Mouse (Mus musculus): Measurements from ENCODE around the gene Fam19a4.

Fam19a4 gene

DNA sequence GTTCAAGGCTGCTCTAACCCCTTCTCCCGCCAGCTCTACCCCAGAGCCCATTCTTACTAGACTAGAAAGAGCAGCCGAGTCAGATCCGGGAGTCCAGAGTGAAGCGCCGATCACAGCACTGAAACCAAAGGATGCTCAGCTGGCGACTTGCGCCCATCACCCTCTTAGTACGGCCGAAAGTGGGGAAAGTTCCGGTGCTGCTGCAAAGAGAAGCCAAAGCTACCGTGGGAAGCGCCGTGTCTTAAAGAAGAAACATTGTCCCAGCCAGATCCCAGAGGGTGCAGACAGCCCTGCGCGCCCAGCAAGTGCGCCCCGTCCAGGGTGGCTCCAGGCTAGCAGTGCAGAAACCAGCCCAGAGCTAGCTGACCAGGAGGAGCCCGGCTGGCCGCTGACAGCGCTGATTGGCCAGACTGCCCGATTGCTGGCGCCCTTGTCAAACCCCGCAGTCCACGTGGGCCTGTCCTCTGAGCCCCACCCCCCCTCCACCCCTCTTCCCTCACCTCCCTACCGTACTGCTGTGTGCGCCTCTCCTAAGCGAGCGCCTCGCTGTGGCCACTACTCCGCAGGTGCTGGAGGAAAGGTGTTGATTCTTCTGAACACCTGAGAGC is at the start of gene Fam19a4:
TSS of gene Fam19a4 (minus strand) at position 340 of the 608 bp plus-strand sequence.
- DNase-seq (ENCODE audit: low read depth), result no peak

GRCm38 (mm10) chr6:97106777-97107176 is 46.6 kb upstream of the Fam19a4 start:
- peak; percentile 40 for DNase-seq (ENCODE audit: low read depth)

DNA sequence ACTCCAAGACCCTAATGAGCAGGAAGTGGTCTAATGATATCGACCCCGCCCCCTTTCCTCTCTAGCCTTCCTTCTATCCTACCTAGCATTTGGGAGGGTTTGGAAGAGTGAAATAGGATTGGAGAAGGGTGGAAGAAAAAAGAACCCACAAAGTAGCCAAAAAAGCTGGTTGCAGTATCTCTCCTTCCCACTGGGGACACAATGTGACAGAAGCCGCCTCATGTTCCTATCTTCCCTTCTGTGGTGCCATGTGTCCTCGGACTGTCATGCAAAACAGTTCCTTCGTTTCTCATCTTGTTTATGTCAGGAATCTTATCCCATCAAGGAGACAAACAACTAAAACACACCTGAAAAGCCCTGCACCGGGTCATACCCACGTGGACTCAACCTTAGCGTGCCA is 45.9 kb upstream of the Fam19a4 start:
- no peak for DNase-seq (ENCODE audit: low read depth)

- DNase-seq (ENCODE audit: low read depth), result no peak
Observed at GRCm38 (mm10) chr6:97104264-97104852, 44.1 kb upstream of the Fam19a4 start.

DNA sequence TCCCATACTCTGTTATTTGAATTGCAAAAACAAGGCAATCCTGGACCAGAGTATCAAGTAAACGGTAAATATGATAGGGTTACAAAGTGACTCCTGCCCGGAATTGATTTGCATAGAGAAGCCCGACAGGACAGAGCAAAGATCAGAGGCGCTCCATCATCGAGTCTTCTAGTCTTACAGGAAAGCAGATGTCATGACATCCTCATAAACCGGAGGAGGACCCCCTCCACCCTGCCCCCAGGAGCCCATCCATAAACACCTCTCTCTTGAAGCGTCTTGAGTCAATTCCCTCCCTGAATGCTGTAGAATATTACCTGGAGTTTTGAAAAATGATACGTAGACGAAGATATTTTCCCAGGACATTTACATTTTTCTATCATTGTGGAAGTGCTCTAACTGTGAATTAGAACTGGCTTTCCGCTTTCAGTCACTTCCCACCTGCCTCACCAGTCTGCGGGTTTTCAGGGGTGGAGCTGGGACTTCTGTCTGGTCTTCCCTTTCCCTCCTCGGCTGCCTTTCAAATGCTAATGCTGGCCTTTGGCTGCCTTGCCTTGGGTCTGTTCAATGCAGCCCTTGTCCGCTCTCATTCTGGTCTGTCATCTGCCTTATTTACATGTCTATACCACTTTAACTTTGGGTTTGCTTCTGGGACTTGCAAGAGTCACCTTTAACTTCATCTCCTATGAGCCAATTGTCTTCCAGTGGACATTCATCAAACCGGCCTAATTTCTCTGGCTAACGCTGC is 41.9 kb upstream of the Fam19a4 start:
- DNase-seq (ENCODE audit: low read depth), result no peak

GRCm38 (mm10) chr6:97101190-97101957 is 41.2 kb upstream of the Fam19a4 start:
- DNase-seq (ENCODE audit: low read depth), result no peak

DNA sequence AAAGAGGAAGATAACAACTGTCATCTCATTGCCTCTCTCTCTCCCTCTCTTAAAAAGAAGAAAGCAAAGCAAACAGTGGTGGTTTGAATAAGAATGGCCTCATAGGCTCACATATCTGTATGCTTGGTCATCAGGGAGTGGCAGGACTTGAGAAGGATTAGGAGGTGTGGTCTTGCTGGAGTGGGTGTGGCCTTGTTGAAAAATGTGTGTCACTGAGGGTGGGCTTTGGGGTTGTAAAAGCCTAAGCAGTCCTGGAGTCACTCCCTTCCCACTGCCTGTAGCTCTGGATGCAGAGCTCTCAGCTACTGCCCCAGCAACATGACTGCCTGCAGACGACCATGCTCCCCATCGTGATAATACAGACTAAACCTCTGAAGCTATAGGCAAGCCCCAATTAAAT is 22.1 kb upstream of the Fam19a4 start:
- DNase-seq (ENCODE audit: low read depth), result no peak

GRCm38 (mm10) chr6:97080016-97080415 is 19.8 kb upstream of the Fam19a4 start:
- no peak for DNase-seq (ENCODE audit: low read depth)

DNA sequence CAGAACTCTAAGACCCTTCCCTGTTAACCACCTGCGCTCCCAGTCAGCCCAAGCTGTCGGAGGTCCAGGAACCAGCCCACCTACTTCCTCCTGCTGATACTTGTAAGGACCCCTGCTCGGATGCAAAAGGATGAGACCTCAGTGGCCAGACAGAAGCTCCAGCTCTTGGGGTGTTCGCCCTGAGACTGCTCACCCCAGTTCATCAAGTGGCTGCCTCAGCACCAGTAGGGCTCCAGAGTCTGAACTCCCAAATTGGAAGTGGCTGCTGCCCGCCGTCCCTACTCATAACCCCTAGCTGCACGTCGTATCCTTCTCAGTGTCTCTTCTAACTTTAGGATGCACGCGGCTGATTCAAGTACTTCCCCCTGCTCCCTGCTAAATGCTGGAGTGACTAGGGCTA is 614 bp downstream of the Fam19a4 start:
- DNase-seq (ENCODE audit: low read depth), result no peak

DNA sequence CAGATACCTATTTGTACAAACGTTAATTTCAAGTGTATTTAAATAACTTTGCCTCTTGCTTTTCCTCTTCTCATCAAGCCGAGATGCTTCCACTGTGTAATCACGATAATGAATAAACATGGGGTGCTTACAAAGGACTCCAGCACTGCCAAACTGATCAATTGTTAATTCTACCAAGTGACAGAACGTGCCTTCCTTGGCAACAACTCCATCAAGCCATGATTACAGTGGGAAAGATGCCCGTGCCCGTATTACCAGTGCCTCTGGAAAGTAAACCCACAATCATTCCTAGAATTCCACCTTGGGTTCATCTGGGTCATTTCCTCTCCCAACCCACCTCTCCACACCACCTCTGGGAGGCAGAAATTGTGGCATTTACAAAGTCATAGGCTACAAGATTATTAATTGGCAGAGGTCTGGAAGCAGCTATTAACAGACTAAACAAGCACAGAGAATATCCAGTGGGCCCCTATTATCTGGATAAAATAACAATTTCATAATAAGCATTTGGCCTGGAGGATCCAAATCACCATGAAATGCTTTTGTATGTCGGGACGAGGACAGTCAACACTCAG is 7.9 kb downstream of the Fam19a4 start:
- DNase-seq (ENCODE audit: low read depth), result no peak

DNA sequence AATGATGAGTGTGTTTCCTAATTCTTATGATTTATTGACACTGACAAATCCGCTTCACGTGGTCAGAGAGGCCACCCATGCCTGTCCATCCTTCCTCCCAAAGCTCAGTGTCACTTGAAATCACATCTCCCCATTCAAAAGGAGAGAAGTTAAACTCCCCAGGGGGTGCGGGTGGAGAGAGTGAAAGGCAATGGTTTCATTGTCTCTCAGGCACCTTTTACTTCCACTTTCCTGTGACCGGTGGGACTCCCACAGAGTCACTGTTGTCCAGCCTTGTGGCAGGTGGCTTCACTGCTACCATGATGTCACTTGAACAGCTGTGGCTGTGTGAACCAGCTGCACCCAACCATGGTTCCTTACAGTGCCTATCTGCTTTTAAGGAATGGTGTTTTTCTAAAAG is 11.8 kb downstream of the Fam19a4 start:
- no peak for DNase-seq (ENCODE audit: low read depth)

GRCm38 (mm10) chr6:97046541-97046940 is 13.7 kb downstream of the Fam19a4 start:
- no peak for DNase-seq (ENCODE audit: low read depth)

- no peak for DNase-seq (ENCODE audit: low read depth)
Observed at GRCm38 (mm10) chr6:97027110-97027677, 33.0 kb downstream of the Fam19a4 start.

DNA sequence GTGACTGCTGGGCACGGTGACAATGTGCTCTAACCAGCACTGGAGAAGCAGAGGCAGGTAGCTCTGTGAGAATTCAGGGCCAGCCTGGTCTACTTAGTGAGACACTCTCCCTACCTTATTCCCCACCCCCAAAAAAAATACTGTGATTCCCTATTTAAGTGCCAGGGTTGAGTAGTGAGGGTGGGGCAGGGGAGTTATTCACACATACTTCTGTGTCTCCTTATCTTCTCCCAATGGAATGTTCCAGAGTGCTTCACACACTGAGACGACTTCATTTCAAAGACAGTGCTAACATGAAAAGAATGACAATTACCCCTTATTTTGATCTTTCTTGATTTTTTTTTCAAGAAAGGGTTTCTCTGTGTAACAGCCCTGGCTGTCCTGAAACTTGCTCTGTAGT is 40.9 kb downstream of the Fam19a4 start:
- no peak for DNase-seq (ENCODE audit: low read depth)

- no peak for DNase-seq (ENCODE audit: low read depth)
Observed at GRCm38 (mm10) chr6:97016711-97017110, 43.5 kb downstream of the Fam19a4 start.

DNA sequence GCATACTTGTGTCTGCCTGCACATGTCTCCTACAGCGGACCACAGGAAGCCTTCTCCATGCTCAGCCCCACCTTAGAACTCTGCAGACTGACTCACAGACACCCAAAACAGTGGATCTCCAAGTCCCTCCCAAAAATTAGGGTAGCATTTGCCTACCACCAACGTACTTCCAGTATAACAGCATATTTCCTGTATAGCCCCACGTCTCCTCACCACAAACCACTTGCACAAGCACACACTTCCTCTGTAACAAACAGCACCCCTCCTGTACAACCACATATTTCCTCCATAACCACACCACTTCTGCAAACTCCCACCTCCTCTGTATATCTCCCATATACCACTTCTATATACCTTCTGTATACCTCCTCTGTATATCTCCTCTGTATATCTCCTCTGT is 44.2 kb downstream of the Fam19a4 start:
- DNase-seq (ENCODE audit: low read depth), result no peak

- DNase-seq (ENCODE audit: low read depth), result peak; percentile 28
Observed at GRCm38 (mm10) chr6:97006513-97007094, 53.6 kb downstream of the Fam19a4 start.

DNA sequence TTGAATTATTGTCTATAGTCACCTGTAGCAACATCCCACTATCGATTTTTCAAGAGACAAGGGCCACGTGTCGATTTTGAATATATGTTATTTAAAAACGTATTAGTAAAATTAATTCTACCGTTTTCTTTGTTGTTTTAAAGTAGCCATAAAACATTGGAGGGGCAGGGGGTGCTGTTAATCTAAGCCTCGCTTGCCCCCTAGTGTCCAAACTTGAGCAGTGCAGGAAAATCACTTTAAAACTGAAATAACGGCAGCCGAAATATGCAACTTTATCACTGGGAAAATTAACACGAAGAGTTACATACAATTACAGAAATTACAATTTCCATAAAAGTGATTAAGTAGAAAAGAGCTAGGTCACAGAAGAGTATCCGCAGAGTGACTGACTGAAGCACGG is 55.2 kb downstream of the Fam19a4 start:
- DNase-seq (ENCODE audit: low read depth), result no peak

DNA sequence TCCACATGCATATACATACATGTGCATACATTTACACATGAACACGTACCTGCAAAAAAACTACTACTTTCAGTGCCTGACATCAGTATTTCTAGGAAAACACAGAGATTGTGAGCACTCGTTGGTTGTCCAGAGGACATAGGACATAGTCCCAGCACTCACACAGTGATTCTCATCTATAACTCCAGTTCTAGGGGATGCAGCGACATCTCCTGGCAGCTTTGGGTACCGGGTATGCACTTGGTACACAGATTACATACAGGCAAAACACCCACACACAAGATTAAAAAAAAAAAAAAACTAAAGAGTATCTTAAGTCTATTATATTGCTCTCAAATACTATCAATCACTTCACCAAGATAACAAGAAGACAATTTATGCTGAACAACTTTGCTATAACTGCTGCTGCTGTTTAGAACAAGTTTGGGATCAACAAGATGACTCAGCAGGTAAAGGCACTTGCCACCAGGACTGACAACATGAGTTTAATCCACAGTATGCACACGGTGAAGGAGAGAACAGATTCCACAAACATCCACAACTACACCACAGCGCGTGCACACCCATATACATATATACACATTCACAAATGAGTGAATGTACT is 64.6 kb downstream of the Fam19a4 start:
- DNase-seq (ENCODE audit: low read depth), result no peak

DNA sequence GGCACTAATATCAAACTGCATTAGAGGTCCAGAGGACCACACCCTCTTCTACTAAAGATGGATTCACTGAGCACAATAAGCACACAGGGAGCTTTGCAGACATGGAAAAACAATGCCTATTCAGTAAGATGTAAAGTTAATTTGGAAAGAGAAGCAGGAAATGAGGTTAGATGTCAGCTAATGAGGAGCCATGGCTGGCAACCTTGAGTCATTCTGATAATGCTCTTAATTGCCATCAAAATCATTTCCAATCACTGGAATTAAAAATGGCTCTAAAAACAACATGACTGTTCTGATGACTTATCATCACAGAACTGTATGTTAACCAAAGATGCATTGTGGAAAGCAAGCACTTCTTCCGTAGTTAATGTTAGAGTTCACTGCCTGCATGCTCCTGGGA is 68.5 kb downstream of the Fam19a4 start:
- no peak for DNase-seq (ENCODE audit: low read depth)

GRCm38 (mm10) chr6:96977537-96977936 is 82.7 kb downstream of the Fam19a4 start:
- DNase-seq (ENCODE audit: low read depth), result no peak
